Mouse (Mus musculus): ENCODE measurements around the gene Ppp1r21.

Gene Ppp1r21

DNA sequence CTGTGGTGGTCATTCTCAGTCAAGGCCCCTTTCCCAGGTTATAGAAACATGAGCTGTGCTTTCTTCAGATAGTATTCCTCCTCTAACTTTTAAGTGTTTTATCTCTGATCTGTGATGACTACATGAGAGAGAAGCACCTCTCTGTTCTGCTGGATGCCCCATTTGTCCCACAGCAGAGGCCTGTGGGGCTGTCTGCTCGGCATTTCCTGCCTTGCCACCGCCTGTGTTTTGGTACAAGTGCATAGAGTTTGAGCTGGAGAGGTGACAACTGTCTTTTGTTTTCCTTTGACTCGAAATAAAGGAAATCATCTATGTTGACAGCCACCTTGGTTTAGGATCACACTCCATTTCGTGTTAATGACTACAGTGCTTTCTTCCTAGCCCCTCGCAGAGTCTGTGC, 44.9 kb downstream of the Ppp1r21 start:
- no peak for DNase-seq (ENCODE audit: low read depth, low spot score)

DNA sequence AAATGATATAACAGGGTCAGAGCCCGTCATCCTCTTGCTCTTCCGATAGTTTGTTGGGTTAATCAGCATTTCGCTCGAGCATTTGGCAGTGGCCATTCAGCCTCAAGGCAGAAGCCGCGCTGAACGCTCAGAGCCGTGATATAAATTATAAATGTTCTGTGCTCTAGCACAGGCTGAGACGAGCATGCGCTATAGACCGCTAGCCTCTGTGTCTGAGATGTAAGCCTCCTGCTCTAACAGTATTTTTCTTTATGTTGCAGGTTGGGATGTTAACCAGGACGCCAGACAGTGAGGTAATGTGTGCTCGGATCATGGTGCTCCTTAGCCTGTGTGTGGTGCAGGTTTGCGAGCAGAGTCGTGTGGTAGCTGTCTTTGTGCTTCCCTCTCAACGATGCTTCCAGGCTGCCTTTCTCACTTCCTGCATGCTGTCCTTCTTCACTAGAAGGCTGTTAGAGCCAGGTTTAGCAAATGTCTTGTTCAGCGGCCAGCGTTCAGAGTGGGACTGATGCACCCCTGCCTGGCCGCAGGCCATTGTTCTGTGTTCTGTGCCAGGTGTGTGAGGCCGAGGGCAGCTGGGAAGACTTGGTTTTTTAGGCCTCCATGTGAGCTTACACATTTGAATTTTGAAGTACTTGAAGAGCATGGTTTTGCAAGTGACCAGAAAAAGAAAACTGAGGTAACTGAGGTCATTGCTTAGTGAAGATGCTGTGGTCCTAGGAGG, 48.8 kb downstream of the Ppp1r21 start:
- no peak for DNase-seq (ENCODE audit: low read depth, low spot score)

DNA sequence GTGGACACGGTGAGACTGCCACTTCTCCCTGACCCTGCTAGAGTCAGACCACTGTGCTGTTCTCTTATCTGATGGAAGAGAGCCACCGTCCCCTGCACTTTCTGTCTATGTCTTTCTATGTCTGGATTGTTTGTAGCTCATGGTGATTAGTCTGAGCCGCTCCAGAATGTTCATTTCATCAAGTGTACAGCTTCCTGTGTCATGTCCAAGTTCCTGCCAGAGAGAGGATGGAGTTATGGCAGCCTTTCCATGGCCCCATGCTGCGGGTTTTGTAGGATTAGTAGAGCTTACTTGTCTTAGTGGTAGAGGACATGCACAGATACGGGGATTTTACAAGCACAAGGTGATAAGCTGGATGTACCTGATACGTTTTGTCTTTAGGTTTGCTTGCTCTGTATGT, 50.6 kb downstream of the Ppp1r21 start:
- no peak for DNase-seq (ENCODE audit: low read depth, low spot score)

DNA sequence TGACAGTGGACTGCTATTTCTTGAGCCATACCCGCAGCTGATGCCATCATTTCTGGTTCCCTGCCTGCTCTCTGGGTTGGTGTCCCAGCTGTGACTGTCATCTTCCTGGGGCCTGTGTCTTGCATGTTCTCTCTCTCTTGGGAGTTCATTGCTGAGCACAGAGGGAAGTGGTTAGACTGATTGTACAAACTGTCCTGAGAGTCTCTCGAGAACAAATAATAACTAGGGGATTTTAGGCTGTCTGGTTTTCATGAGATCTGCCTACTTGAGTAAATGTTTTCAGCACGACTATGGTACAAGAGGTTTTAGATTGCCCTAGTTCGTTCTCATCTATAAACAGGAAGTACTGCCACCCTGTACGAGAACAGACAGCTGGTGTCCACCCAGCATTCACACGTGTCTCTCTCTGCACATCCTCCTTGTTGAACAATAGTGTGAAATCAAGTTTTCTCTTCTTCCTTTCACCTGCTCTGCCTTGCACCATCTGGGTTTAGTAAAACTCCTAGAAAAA, 51.6 kb downstream of the Ppp1r21 start:
- DNase-seq (ENCODE audit: low read depth, low spot score): peak; percentile 21

DNA sequence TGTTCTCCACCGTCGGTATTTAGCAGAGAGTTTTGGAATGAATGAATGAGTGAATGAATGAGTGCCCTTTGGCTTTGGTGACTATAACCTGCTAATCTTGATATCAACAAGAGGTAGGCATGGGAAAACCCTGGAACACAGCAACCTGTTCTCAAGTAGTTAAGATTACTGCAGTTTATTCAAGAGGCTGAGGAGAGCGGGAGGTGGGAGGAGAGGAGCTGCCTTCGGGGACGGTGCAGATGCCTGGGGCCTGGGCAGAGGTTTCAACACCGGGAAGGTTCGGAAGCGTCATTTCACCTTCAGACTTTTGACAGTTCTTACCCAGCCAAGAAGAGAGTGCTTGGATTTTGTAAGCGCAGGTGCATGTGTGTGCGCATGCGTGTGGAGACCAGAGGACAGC, 53.1 kb downstream of the Ppp1r21 start:
- DNase-seq (ENCODE audit: low read depth, low spot score): no peak

DNA sequence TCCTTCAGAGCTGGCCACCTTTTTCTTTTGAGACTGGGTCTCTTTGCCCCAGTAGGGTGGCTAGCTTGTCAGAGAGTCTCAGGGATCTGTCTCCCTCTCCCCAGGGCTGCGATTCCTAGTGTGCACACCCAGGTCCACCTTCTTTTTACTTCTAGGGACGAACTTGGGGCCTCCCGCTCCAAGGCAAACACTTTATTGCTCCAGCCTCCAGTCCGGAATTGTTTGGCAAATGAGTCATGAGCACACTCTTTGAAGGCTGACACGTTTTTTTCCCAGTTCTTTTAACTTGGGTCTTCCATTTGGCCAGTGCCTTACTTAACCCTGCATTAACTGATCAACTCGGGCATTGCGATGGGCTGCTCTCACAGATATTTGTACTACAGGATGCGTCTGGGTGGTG, 53.5 kb downstream of the Ppp1r21 start:
- DNase-seq (ENCODE audit: low read depth, low spot score): no peak

DNA sequence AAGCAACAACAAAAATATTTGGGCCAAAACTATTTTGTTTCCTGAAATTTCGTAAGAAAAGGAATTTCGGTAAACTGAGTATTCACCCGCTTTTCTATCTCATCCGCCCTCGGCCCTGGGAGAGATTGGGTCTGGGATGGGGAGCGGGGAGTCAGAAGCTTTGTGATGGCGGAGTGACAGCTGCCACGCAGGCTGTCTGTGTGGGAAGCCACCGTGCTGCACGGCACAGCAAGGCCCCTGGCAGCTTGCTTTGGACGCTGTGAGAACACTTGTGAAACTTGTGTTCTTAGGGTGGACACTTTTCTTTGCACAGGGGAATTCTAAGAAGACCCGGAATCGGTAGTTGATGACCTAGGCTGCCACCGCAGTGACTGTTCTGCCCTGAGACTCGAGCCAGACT, 57.5 kb downstream of the Ppp1r21 start:
- no peak for DNase-seq (ENCODE audit: low read depth, low spot score)

DNA sequence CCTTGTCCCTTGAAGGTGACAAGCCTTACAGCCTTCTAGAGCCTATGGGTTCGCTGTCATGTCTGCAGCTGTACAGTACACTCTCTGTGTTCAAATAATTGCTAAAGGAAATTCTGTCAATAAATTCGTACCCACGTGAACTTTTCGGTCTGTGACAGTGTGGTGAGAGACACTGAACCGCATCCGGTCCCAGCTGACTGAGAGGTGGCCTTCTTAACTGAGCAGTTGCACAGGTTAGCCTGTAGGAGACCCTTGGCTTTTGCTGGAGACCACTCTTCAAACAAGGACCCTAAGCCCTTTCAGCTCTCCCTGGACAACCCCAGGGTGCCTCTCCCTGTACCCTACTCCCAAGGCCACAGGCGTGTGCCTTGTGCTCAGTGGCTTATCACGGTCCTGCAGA, 58.3 kb downstream of the Ppp1r21 start:
- no peak for DNase-seq (ENCODE audit: low read depth, low spot score)

DNA sequence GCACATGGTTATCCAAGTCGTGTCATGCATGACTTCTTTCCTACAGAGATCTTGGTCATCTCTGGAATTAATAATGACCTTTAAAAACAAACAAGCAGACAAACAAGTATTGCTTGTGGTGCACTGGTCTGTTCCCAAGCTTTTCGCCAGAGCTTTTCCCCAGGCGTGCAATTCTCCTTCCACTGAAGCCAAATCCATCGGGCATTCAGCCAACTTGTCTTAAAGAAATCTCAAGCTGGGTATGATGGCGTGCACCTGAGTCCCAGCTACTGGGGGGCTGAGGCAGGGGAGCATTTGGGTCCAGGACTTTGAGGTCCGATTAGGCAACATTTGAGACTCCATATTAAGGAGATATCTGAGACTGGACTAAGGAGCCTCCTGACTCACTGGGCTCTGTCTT, 60.3 kb downstream of the Ppp1r21 start:
- no peak for DNase-seq (ENCODE audit: low read depth, low spot score)

DNA sequence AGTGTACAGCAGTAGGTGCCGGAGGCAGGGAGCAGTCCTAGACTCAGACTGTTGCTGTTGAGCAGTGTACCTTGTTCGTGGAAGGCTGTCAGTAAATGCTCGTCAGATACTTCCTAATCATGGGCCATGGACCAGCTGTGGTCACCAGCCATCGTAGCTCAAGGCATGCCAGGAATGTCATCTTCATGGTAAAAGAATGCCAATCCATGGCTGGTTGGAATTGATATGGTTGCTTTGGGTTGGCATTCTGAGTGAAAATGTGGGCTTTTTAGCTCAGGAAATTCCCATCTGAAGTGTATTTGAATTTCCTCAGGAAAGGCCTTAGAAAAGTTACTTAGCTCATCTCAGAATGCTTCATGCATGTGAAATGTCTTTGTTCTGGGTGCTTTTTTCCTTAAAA, 65.2 kb downstream of the Ppp1r21 start:
- no peak for DNase-seq (ENCODE audit: low read depth, low spot score)

DNA sequence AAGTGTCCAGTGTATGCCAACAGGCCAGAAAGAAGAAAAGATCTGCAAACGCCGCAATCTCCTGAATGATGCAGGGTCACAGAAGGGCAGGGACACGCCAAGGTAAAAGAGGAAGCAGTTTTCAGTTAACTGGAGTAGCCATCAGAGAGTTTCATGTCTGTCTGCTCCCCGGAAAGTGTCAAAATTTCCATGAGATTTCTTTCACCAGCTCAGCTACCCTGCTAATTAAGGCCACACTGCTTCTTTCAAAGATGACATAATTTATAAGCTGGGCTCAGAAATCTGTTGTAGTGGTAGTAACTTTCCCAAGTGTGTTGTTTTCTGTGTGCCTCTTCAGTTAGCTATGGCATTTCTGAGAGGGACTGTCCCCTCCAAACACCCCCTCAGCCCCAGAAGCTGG, 66.2 kb downstream of the Ppp1r21 start:
- DNase-seq (ENCODE audit: low read depth, low spot score): no peak

DNA sequence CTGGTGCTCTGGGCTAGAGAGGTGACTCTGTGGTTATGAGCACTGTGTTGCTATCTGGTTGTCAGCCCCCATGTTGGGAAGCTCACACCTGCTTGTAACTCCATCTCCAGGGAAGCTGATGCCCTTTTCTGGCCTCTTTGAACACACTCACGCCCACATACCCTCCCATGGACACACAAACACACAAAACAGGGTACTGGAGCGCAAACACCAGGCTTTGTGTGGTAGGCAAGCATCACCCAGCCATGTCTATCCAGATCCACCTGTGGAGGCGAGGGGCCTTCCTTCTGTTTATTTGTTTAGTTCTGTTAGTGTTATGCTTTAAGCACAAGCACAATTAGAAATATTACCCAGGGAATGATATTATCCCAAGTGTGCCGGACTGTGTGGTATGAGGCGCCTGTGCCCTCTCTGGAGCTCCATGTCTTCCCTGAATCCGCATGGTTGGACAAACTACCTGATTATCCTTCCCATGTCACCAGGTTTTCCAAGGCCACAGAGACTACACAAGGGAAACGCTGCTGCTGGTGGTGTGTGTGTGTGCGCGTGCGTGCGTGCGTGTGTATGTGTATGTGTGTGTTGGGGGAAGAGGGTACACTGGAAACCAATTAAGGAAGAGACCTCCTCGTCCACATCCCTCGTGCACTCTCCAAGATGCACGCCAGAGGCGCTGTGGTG, 66.8 kb downstream of the Ppp1r21 start:
- DNase-seq (ENCODE audit: low read depth, low spot score): peak; percentile 43

DNA sequence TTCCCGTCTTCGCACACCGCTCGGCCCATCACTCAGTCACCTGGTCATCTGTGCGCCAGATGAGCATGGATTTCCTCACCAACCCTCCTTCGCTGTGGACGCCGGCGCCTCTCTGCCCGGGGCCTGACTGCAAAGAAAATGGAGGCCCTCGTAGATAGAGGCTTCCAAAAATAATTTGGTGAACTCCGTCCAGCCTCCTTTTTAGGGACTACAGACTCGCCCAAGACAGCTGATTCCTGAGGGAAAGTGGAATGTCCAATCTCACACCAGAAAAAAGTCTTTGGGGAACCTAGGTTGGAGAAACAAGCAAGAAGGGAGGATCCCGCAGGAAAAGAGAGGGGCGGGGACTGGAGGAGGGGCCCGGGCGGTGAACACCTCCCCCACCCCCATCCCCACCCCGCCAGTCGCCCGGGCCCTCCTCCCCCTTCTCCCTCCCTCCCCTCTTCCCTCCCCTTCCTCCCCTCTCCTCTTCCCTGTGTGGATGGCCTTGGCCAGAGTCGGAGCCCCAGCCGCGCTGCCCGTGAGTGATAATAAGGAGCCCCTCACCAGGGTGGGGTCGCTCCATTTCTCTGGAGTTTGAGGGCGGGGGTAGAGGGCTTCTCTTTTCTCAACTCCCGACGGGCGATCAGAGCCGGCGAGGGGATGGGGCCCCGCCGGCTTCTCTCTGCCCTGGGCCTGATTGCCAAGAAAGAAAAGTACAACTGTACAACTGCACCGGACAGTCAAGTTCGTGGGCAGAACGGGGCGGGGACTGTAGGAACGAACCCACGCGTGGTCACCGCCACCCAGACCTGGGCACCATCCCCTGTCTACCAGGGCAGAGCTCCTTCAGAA, 67.5 kb downstream of the Ppp1r21 start, which contains the start of gene Ston1:
TSS of gene Ston1 (plus strand) at position 463 of the 834 bp plus-strand sequence.
- DNase-seq (ENCODE audit: low read depth, low spot score): no peak

DNA sequence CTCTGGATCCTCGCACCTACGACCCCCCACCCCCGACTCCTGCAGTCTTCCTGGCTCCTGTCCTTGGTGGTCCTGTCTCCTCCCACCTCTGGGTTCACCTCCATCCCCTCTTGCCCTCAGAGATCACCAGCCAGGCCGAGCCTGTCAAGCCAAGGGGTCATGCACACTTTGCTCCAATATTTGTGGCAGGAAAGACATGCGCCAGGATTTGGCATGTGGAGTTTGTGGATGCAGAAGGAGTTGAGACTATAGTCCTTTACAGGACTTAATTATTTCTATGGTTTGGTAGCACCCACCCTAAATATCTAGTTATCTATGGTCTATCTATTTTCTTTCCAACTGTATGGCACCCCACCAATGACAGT, 68.1 kb downstream of the Ppp1r21 start:
- no peak for DNase-seq (ENCODE audit: low read depth, low spot score)

DNA sequence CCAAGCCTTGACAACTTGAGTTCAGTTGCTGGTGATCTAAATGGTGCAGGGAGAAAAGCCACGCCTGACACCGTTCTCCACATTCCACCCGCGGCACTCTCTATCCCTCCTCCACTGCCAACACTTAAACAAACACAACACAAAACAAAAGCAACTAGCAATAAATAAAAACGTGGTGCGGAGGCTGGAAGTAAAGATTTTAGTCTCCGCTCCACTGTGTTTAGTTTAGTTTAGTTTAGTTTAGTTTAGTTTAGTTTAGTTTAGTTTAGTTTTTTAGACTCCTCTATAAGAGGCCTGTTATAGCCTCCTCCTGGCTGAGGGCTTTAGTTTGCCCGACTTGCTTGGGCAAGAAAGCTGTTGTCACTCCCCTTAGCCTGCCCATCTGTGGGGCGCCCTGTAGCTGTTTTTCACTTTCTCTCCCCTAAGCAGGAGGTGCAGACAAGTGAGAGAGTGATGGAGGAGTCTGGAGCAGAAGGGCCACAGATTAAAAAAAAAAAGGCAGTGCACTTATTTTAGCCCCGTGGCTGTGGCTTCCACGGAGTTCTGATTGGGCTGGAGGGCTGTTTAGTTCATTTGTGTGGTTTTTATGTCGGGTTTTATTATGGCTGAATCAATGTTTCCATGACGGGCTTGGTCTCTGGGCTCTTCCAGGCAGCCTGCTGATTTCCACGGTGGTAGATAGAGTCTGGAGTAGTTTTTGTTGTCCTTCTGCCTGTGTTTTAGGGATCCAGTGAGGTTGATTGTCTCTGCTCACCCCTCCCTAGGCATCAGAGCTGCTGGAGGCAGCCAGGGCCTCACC, 68.9 kb downstream of the Ppp1r21 start:
- no peak for DNase-seq (ENCODE audit: low read depth, low spot score)

DNA sequence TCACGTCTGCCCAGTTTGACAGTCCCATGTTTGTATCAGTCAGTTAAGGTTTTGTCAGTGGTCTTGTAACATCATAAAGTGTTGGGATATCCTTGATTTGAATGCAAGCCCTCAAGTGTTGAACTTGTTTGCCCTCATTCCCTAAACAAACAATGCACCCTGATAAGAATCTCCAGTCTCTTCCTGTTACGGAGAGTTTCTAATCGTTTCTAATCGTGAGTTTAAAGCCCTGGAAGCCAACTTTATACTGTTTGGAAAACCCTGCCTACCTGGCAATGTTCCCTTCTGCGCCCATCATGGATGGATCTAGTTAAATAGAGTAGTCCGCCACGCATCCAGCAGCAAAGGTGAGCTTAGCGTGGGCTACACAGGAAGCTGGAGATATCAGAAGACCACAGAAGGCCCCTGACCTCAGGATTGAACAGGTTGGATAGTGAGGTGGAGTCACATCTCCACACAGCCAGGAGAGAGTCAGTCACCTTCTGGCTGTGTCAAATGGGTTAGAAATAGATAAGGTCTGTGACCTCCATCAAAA, 70.6 kb downstream of the Ppp1r21 start:
- DNase-seq (ENCODE audit: low read depth, low spot score): no peak

DNA sequence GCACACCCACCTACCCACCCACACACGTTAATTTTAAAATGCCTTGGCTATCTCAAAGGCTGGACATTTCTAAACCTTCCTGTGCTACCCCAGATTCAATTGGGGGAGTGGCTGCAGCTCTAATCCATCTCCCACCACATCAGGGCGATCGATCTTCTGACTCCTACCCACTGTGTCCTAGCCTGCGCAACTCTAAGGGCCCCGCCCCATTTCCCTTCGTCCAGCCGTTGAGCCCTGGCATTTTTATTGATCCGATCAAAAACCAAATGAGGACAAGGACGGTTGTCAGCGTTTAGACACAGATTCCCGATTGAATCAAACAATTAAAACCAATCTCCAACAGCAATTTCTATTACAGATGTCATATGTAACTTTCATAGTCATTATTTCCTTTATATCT, 74.0 kb downstream of the Ppp1r21 start:
- no peak for DNase-seq (ENCODE audit: low read depth, low spot score)

DNA sequence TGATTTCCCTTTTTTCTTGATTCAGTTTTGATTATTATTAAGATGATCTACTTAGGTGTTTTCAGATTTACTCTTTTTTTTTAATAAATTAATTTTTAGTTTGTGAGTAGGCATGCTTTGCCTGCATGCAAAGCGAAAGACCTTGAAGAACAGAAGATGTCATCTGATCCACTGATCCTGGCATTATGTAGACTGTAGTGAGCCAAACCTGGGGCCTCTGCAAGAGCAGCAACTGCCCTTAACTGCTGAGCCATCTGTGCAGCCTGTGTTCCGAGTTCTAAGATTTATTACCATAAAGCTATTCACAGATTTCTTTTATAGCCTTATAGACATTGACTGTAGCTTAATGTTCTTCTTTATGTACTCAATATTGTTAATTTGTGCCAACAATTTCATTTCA, 76.1 kb downstream of the Ppp1r21 start:
- no peak for DNase-seq (ENCODE audit: low read depth, low spot score)

DNA sequence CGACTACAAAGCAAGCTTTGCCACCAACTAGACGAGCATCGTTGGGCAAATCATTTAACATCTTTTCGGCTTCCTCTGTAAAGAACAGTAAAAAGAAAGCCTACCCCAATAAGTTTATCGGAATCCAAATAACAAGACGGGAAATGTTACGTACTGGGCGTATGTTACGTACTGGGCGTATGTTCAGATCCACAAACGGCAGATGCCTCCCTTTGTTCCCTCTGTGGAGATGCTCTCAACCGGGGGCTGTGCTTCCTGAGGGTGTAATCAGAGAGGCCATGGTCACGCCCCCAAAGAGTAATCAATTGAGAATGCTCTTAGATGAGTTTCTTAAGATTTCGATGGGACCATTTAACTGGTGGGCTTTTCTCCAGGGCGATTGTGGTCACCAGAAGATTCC, 79.4 kb downstream of the Ppp1r21 start:
- DNase-seq (ENCODE audit: low read depth, low spot score): no peak

DNA sequence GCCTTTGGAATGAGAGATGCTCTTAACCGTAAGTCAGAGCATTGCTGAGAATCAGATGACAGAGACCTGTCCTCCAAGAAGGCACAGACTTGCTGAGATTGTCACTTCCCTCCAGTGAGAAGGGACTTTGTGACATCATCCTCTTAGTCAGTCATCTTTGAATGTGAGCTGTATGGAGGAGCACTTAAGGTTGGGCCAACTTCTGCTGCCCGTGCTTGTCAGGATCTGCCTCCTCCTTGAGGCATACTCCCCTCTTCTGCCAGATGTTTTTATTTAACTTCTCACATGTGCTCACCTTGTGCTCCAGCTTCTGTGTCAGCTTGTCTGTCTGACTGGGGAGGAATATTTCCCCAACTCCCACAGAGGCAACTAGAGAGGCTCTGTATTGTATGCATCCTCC, 81.1 kb downstream of the Ppp1r21 start:
- no peak for DNase-seq (ENCODE audit: low read depth, low spot score)

DNA sequence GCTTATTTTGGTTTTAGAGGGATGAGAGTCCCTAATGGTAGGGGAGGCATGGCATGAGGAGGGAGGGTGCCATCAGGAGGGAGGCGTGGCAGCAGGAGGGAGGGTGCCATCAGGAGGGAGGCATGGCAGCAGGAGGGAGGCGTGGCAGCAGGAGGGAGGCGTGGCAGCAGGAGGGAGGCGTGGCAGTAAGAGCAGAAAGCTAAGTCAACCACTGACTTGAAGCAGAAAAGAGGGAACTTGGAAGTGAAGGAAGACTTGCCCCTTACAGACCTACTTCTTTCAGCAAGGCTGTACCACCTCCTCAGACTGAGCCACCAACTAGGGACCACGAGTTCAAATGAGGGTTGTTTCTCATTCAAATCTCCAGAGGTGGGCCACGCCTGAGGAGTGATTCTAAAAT, 83.3 kb downstream of the Ppp1r21 start:
- no peak for DNase-seq (ENCODE audit: low read depth, low spot score)
